Mouse (Mus musculus) adrenal gland, adult 2 months (tissue): ENCODE measurements around the gene Rnf44. TPM values are rescaled to one million over a fixed set of nuclear protein-coding genes. Genes with fewer than 3 reads are reported as not detected.

ENCODE experiments used
- DNase-seq: peaks from one replicate; pipeline ENCODE4 v3.0.0; 2021
- long read RNA-seq: library from polyadenylated mRNA; stranded (forward); transcript quantifications from one replicate; pipeline ENCODE4 v2.0.0, GENCODE M21; 2021
- polyA plus RNA-seq: library from polyadenylated mRNA; depleted of rRNA; stranded (reverse); fragments of >200 nt; gene quantifications from 2 replicates; pipeline ENCODE4 v1.2.3, GENCODE M21; 2012; rRNA removed
- total RNA-seq, 2 experiments: library from RNA; stranded (reverse); gene quantifications; 2 replicates each; pipeline ENCODE4 v1.2.3; 2021

Gene Rnf44
- total RNA-seq = 100 to 1,000 TPM; 114 to 119 TPM
- 511 and 555 TPM in 2 replicates for polyA plus RNA-seq
- long read RNA-seq, transcript Rnf44-201 (11 exons, 3,734 nt) = major isoform, 6 of 37 reads
- long read RNA-seq, partial matches to known transcripts = 8 of 37 reads
- long read RNA-seq, other reads (novel, unspliced or antisense) = 23 of 37 reads

DNA sequence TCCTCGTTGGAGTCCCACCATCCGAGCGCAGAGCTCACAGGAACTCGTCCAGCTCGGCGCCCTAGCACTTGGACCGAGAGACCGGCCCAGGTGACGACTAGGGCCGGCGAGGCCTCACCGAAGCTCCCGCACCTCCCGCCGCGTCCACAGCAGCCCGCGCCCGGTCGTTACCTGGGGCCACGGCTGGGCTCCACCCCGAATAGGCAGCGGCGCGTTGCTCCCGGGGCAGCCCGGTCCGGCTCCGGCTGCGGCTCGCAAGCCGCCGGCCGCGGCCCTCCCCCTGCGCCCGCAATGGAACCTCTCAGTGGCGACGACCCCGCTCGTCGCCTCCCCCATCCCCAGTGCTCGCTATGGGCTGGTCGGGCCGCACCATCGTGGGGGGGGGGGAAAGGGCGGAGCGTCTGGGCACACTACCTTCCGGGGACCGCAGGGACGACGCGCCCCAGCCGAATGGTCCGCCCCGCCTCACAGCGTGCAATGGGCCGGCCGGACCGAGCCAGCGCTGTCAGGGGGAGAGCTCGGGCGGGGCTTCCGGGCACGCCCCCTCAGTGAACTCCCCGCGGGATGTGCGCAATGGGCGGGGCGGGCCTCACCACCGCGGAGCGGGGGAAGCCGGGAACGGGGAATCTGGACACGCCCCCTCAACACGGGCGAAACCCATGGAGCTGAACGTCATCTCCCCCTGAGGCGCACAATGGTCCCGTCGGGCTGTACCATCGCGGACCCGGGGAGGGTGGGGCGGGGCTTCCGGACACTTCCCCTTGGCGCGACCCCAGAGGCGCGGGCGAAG is at the start of gene Rnf44:
Rnf44 (minus strand) TSS at position 350 of the 790 bp plus-strand sequence.
- DNase-seq = peak; percentile 100

DNA sequence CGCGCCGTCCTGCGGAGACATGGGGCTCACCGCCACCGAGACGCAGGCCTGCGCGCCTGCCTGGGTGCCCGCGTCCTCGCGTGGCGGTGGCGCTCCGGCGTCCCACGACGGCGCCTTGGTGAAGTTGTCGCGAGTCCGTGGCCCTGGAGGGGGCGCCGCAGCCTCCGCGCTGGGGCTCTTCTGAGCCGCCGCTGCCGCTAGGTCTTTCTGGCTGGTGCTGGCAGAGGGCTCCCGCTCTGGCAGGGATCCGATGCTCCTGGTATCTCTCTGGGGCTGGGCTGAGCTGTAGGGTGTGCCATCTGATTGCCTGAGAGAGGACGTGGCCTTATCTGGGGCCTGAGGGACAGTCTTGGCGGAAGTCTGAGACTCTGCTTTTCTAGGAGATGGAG is 44.5 kb upstream of the Rnf44 start:
- peak; percentile 12 for DNase-seq

DNA sequence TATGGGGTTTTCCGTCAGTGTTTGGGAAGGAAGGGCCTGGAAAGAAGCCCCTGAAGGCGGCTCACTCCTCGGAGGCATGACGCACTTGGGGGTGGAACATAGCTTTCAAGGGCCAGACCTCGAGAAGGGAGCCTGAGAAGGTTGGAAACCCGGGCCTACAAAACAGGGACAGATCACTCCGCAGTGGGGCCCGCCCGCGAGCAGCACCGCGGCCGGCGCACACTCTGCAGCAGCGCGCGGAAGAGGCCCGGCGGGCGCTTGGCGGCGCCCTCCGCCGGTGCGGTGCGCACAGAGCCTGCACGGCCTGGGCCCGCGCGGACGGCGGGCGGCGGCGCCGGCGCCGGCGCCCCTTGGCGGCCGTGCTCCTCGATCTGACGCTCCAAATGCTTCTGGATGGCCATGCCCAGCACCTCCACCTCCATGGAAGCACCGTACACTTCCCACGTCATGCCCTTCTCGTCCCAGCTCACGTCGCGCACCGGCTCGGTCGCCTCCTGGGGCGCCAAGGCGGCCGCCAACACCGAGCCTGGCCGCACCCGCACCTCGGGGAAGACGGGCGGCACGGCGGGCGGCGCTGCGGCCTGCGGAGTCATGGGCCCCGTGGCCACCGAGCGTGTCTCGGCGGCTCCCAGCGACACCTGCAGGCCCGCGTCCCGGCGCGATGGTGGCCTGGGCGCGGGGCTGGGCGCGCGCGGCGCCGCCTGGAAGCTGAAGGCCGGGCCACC is 43.9 kb upstream of the Rnf44 start:
- DNase-seq = peak; percentile 29

DNA sequence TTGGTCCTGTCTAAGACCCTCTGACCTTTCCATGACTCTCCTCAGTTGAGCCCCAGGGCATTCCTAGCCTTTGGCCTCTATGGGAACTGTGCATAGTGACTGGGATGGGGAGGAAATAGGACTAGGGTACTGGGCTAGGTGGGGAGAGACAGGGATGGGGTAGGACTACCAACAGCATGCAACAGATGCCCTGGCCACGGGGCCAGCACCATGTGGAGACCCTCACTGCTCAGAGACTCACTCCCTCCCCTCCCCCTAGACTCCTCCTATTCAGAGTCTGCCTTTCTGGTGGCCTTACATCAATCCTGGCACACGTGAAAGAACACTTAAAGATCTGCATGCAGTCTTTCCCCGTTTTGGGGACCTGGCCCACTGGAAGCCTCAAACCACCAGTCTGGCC is 43.2 kb upstream of the Rnf44 start:
- no peak for DNase-seq

DNA sequence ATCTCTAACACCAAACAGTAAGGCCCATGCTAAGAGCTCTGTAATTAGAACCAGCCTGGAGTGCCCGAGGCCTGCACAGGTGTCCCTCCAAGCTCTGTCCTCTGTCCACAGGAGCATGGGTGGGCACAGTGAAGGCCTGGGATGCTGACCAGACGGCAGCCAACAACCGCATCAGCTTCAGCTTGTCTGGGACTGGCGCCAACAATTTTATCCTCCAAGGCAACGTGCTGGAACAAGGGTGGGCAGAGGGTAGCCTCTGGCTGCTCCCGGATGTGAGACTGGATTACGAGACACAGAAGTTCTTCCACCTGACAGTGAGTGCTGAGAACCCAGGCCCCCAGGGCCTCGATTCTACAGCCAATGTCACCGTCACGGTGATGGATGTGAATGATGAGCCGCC is 32.4 kb upstream of the Rnf44 start:
- DNase-seq = no peak

DNA sequence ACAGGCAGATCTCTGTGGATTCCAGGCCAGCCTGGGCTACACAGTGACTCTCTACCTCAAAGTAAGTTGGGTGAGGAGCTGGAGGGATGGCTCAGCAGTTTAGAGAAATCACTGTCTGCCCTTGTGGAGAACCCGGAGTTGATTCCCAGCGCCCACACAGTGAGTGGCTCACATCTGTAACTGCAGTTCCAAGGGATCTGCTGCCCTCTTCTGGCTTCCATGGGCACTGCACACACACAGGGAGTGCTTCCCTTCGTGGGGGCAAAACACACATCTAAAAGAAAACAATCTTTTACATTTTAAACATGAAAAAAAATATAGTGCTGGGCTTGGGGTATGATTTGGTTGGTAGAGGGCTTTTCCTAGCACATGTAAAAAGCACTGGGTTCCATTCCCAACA is 29.4 kb upstream of the Rnf44 start:
- no peak for DNase-seq

DNA sequence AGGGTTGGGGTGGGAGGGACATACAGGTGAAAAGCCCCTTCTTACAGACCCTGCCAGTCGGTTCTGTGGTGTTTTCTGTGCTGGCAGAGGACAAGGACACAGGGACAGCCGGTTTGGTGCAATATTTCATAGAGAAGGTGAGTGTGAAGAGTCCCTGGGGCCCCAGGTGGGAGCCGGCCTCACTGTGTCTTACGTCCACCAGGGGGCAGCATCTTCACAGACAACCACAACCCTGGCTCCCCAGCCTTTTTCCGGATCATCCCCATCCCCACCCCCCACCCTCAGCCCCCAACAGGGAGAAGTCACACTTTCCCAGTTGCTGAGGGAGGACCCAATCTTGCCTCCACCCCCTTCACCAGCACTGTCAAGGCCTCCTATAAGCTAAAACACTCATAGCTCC is 23.2 kb upstream of the Rnf44 start:
- no peak for DNase-seq

DNA sequence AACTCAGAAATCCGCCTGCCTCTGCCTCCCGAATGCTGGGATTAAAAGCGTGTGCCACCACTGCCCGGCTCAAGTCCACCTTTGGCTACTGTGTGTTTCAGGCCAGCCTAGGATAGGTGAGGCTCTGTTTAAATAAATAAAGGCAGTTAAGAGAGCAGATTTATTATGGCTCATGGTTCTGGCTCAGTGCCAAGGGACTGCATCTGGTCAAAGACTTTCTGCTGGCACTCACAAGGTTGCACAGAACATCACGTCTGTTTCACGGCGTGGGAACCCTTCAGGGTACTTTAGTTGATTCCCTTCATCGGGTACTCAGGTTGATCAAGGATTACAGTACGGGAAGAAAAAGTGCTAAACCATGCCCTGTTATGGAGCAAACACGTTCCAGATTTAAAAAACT is 21.3 kb upstream of the Rnf44 start:
- no peak for DNase-seq

DNA sequence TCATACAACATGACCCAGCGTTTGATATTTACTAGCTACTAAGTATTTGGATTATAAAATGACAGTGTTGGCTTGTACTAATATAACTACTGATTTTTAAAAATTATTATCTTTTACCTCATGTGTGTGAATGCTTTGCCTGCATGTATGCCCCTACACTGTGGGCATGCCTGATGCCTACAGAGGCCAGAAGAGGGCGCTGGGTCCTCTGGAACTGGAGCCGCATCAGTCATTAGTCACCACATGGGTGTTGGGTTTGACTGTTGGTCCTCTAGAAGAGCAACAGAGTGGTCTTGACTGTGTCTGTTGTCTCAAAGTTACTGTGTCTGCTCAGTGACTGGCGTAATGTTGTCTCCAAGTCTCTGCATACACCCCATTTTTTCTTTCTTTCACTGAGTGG is 20.7 kb upstream of the Rnf44 start:
- no peak for DNase-seq

DNA sequence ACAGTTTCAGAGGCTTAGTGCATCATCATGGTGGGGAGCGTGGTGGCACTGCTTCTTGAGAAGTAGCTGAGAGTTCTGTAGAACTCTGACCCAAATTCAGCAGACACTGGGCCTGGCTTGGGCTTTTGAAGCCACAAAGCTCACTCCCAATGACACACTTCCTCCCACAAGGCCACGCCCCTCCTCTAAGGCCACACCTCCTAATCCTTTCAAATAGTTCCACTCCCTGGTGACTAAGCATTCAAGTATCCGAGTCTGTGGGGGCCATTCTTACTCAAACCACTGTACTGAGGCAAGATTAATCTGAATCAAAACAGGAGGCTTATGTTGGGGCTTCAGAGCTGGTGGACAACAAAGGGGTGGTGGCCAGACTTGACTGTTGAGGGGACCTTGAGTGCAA is 17.2 kb upstream of the Rnf44 start:
- no peak for DNase-seq

DNA sequence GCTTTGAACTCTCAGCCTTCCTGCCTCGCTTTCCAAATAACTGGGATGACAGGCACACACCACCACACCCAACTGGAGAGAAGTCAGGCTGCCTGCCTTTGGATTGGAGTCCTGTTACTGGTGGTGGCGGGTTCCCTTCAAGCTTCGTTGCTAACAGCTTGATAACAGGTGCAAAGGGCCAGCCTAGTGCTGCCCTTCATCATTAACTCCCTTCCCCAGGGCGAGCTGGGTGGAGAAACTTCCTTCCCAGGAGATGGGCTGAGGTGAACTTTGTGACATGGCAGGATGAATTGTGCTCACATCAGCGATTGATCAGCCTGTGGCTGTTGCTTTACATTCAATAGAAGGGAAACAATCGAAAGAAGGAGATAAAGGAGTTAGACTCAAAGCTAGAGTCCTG is 11.2 kb upstream of the Rnf44 start:
- DNase-seq = no peak

DNA sequence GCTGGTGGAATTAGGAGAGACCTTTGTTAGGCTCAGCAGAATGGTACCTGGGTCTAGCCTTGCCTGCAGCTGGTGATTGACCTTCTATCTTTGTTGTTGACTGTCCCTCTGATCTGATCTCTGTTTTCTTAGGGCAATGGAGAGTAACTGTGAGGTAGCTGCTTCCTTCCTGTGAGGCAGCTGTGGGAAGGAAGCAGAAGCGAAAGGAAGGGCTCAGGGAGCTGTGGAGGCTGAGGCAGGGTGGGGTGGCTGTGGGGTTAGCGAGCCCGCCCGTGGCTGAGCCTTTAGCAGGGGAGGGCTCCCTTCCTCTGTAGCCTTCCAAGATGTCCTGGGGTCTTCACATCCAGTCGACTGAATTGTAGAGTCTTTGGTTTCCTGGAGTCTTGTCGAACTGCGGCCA is 8.8 kb upstream of the Rnf44 start:
- no peak for DNase-seq

DNA sequence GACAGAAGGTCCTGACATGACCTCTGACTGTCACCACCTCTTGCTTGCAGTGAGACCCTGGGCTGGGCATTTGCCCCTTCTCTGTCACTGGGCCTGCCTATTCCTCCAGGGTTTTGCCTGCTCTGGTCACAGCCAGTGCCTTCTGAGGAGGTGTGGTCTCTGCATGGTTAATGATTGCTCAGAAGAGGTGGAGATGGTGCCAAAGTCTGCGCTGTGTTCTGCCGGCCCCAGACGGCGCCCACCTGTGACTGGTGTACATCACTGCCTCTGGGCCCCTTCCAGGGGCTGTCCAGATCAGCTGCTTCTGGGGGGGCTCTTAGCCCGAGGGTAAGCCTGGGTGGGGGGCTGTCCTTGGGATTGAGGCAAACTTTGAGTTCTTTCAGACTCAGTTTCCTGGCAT is 7.5 kb upstream of the Rnf44 start, which contains the start of gene Cdhr2:
Cdhr2 (plus strand) TSS at position 219 of the 400 bp plus-strand sequence.
- DNase-seq = no peak

DNA sequence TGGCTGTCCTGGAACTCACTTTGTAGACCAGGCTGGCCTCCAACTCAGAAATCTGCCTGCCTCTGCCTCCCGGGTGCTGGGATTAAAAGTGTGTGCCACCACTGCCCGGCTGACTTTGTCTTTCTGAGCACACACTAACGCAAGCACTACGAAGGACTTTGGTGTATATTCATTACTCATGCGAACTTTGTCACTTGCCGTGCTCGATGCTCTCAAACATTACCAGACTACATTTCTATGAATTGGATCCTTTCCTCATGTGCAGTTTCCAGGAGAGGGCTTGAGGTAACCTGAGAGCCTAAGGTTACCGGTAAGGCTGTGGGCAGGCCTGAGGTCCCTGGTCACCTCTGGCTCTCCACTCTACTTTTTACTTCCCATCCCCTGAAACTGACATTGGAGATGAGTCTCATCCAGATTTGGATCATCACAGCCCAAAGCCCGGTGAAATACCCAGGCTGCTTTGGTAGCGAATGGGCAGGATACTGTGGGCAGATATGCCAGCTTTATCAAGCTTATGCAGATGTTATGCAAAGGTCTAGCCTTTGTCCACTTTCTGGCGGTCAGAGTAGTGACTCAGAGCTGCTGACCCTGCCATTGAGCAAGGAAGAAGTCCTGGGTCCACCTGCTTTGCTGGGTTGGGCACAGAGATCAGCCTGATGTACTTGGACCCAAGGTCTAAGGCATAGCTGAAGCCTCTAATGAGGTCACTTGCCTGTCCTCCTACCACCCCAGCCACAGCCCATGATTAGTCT is 1.9 kb upstream of the Rnf44 start:
- DNase-seq = no peak

DNA sequence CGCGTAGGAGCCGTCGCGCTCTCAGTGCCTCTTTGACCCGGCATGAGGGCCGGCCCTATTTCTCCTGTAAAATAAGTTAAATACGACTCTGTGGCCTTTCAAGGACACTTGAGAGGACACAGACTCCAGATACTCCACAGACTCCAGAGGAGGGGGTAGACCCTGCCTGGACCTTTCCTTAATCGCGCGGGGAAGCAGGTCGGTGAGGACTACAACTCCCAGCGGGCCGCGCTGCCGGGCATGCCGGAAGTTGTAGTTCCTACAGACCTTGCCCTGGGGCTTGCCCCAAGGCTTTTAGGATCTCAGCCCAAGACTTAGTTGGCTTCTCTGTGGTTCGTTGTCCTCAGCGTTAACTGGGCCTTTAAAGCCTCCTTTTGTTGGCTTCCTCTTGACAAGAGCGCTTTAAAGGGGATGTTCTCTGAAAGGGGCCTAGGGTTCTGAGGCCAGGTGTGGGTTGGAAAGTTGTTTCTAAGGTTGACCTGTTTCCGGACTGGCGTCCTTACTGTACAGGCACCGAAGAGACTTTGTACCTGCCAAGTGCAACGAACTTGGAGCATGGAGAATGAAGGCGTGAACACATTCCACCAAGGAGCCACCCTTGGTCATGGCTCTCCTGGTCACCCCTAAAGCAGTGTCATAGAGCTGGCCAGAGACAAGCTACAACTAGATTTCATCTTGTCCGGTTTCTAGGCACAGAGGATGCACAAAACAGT is 797 bp upstream of the Rnf44 start:
- DNase-seq = peak; percentile 93

DNA sequence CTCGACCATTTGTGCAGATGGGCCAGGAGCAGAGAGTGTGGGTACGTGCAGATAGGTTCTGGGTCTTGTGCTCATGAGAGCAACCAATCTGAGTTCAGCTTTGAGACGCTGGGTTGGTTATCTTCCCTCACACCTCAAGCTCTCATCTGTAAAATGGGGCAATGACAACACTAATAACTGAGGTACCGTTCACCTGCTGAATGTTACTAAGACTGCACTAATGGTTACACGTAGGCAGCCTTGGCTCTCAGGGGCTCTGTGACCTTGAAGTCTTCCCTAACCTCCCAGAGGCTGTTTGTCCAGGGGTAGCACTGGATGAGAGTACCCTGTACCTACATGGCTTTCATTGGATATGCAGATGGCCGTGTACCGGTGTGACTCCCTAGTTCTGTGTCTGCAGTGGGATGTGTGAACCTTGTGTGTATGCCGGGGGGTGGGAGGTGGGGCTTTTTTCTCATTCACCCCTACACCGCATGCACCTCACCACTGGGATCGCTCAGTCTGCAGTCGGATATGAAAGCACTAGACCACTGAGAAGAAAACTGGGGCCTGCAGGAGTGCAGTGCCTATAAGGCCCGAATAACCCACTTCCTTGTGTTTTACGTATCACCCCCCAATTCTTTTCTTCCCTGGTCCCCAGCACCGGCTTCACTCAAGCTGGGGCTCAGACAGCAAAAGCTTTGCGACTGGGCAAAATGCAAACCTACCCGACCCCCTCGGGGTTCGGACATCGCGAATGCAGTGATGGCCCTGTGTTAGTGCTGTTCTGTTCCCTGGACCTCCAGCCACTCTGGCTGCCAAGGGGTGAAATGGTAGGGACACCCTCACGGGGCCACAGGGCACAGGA is 773 bp downstream of the Rnf44 start:
- peak; percentile 17 for DNase-seq

DNA sequence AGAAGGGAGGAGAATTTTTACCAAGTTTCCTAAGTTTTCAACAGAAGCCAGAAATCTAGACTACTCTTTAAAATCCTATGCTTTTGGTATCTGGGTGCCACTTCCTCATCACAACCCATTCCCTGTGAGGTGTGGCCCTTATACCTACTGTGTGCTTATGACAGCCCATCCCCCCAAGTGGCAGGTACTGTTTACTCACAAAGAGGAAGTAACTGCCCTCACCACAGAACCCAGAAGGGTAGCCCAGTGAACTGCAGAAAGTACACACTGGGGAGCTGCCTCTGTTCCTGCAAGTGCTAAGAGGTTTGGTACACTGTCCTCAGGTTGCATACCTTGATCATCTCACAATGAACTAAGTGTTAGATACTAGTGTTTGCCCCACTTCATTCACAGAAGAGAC is 2.0 kb downstream of the Rnf44 start:
- DNase-seq = no peak

DNA sequence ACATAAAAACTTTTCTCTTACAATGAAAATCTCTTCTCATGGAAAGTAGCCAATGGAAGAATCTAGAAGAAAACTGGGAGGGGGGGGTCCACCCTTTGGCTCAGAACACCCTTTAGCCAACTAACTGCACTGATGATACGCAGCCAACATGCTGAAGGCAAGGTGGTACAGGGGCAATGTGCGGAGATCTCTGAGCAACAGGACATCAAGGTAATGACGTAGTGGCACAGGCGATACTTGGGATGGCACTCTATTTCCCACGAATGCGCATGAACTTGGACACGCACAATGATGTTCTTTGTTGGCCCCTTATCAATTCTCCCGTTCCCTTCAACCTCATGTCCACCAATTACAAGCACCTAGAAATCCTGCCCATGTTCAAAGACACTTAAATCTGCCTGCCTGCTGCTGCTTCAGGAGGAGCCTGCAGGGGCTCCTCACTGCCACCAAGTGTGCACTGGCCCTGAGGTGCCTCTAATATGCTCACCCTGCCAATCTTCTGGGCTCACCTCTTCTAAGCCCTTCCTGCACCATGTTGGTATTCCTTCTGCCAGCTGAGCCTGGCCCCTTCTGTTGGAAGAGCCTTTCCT is 3.5 kb downstream of the Rnf44 start:
- DNase-seq = no peak

DNA sequence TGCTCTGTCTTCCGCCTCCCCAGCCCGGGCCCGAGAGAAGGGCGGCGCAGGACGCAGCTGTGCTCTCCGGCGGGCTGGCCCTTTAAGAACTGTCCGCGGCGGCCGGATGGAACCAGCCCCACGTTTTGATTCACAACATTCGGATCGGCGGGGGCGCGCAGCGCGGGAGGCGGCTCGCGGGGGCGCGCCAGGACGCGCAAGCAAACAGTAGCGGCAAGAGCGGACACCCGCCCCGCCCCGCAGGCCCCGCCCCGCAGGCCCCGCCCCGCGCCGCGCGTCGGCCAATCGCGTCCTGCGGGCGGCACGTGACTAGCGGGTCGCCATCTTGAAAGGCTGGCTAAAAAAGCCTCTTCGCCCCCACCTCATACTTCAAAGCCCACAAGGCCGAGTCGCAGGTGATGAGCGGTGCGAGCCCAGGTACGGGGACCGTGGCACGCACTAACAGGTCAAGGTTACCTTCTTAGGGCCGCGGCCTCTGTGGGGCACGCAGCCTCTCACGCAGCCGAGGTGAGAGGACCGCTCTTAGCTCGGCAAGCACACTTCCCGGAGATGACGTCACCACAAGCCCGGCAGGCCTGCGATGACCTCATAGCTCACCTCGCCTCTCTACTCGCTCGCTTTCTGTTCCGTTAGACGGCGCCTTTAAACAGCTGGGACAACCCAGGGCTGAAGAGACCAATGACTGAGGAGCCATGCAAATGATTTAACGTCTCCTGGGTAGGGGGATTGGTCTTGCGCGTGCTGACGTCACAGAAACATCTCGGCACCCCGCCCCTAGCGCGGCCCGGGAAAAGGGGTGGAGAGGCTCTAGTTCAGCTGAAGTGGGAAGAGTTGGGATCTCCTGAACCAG is 5.9 kb downstream of the Rnf44 start:
- peak; percentile 98 for DNase-seq

DNA sequence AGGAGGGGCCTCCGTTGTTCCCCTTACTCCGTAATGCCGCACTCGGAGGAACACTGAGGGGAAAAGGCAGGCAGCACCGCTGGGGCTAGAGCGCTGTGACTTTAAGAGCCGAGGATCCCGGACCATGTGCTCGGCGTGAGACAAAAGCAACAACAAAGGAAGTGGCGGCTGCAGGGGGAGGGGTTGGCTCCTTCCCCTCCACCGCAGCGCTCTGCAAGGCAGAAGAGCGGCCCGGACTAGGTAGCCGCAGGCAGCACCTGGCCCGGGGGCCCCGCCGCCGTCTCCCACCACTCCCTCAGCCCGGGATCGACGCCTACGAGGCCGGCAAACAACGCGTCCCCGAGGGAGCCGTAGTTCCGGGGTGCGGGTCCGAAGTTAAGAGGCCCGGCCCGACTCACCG is 6.6 kb downstream of the Rnf44 start:
- DNase-seq = peak; percentile 89
